Mouse (Mus musculus) lung, postnatal 0 days (tissue): ENCODE measurements around the gene G6pc3.

Source experiments
- CTCF ChIP-seq: IDR thresholded peaks from 2 replicates; pipeline ENCODE4 v1.5.1; 2016; ENCODE audit warnings: antibody characterized with exemption, mild to moderate bottlenecking
- EP300 ChIP-seq: IDR thresholded peaks from 2 replicates; pipeline ENCODE4 v1.6.1; 2016; ENCODE audit warnings: antibody characterized with exemption, mild to moderate bottlenecking, control low read depth

DNA sequence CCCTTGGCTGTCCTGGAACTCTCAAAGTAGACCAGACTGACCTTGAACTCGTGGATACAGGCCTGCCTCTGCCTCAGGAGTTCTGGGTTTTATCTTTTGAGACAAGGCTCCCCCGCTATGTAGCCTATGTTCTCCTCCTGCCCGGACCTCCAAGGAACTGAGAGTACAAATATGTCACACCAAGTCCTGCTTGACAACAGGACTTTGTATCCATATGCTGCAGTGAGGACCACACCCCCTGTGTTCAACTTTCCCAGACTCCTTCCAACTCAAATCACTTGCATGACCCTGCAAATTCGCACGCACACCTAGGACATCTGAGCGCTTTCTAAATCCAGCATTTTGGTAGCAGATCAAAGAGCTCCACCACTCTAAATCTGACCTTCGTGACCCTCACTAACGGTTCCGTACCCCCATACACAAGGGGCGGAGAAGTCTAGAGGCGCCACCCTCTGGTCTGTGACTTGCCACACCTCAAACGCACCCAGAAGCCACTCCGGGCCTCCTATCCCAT is 44.4 kb upstream of the G6pc3 start:
- TF ChIP-seq CTCF: no peak
- TF ChIP-seq EP300: no peak
